Comparison of ENCODE assay signal across 8 mouse cellular contexts in genomic region chr11:58198663-58199062, GRCm38 (mm10). TPM values are rescaled to one million over a fixed set of nuclear protein-coding genes. Genes with fewer than 3 reads are reported as not detected.
DNase-seq lines count a peak whose midpoint lies in the region; ATAC-seq and TF ChIP-seq lines count a peak whose summit lies in the region.

No protein-coding gene starts in this region.

- no peak for ATAC-seq in heart, embryonic 11.5 days (replicated peaks; ENCODE audit: insufficient number of reproducible peaks, low FRiP score, low TSS enrichment)
- ATAC-seq in liver, embryonic 13.5 days (ENCODE audit: low read depth): no peak

- no peaks in the 10 kb centered on the region for H3K9me3 ChIP-seq in heart, embryonic 11.5 days (replicated peaks; ENCODE audit: control insufficient read depth, low read length)
- H3K9me3 ChIP-seq in liver, embryonic 13.5 days (replicated peaks): no peaks in the 10 kb centered on the region

- H3K4me1 ChIP-seq in heart, embryonic 11.5 days (ENCODE audit: control insufficient read depth, insufficient read depth, low read length): peaks cover 5% of the 10 kb centered on the region; the same call in 1 of the 2 replicates
- H3K4me1 ChIP-seq in thymus, adult 2 months (replicated peaks; ENCODE audit: control insufficient read depth, insufficient read depth, low read length): peaks cover 18% of the 10 kb centered on the region
- peaks cover 34% of the 10 kb centered on the region for H3K4me1 ChIP-seq in liver, embryonic 13.5 days (replicated peaks)
- peaks cover 8% of the 10 kb centered on the region for H3K4me1 ChIP-seq in cerebellum, adult 2 months (ENCODE audit: control insufficient read depth, insufficient read depth, low read length)

- TF ChIP-seq POLR2A in thymus, adult 2 months (IDR thresholded peaks at IDR 0.05; ENCODE audit: control insufficient read depth, extremely low read depth, insufficient read depth, low read length, poor library complexity): no peak
- TF ChIP-seq POLR2A in cerebellum, adult 2 months (IDR thresholded peaks at IDR 0.05; ENCODE audit: borderline replicate concordance, insufficient read depth, low read length): no peak

- no peaks in the 10 kb centered on the region for H3K27me3 ChIP-seq in heart, embryonic 11.5 days (ENCODE audit: control insufficient read depth, insufficient read depth, low read length)
- no peaks in the 10 kb centered on the region for H3K27me3 ChIP-seq in thymus, adult 2 months (ENCODE audit: control insufficient read depth, insufficient read depth, low read length)
- H3K27me3 ChIP-seq in liver, embryonic 13.5 days: 0 out of 2 replicates have a peak, but pooled peaks cover 3% of the 10 kb centered on the region
- H3K27me3 ChIP-seq in cerebellum, adult 2 months (ENCODE audit: control insufficient read depth, insufficient read depth, low read length): no peaks in the 10 kb centered on the region

- H3K4me2 ChIP-seq in heart, embryonic 11.5 days: peak overlapping the region; percentile 79
- H3K4me2 ChIP-seq in liver, embryonic 13.5 days: peak overlapping the region; percentile 79

- WGBS in heart, embryonic 11.5 days (ENCODE audit: insufficient replicate concordance): 93% methylated on average over 4 of the region's 4 CpGs
- WGBS in thymus, adult 2 months: 94% methylated on average over 4 of the region's 4 CpGs
- WGBS in liver, embryonic 13.5 days (ENCODE audit: insufficient replicate concordance): 85% methylated on average over 4 of the region's 4 CpGs
- 90% methylated on average over 4 of the region's 4 CpGs for WGBS in cerebellum, adult 2 months

- no peak for TF ChIP-seq CTCF in thymus, adult 2 months (IDR thresholded peaks at IDR 0.05; ENCODE audit: borderline replicate concordance, control insufficient read depth, extremely low read depth, insufficient read depth, low read length, poor library complexity)
- TF ChIP-seq CTCF in cerebellum, adult 2 months (IDR thresholded peaks at IDR 0.05; ENCODE audit: borderline replicate concordance, insufficient read depth, low read depth, low read length): no peak

- peak overlapping the region; percentile 61 for H3K4me3 ChIP-seq in heart, embryonic 11.5 days (ENCODE audit: low read depth, low read length)
- no peak overlapping the region for H3K4me3 ChIP-seq in thymus, adult 2 months (ENCODE audit: control insufficient read depth, insufficient read depth, low read length)
- H3K4me3 ChIP-seq in liver, embryonic 13.5 days (replicated peaks): peak overlapping the region; percentile 71
- no peak overlapping the region for H3K4me3 ChIP-seq in cerebellum, adult 2 months (replicated peaks; ENCODE audit: insufficient read depth, low read depth, low read length)

- no peaks in the 10 kb centered on the region for H3K36me3 ChIP-seq in heart, embryonic 11.5 days (ENCODE audit: control insufficient read depth, insufficient read depth, low read length)
- H3K36me3 ChIP-seq in thymus, adult 2 months (ENCODE audit: control insufficient read depth, insufficient read depth, low read length): peaks cover 2% of the 10 kb centered on the region
- H3K36me3 ChIP-seq in liver, embryonic 13.5 days: no peaks in the 10 kb centered on the region

- H3K27ac ChIP-seq in heart, embryonic 11.5 days (ENCODE audit: low read depth, low read length): no peak overlapping the region
- H3K27ac ChIP-seq in thymus, adult 2 months (ENCODE audit: control insufficient read depth, insufficient read depth, low read length): no peak overlapping the region
- H3K27ac ChIP-seq in liver, embryonic 13.5 days: no peak overlapping the region
- H3K27ac ChIP-seq in cerebellum, adult 2 months (ENCODE audit: insufficient read depth, low read length): no peak overlapping the region

- no peak overlapping the region for H3K9ac ChIP-seq in heart, embryonic 11.5 days (ENCODE audit: low read depth, low read length)
- H3K9ac ChIP-seq in liver, embryonic 13.5 days: peak overlapping the region; percentile 80

- no peak for DNase-seq in heart, postnatal 4 days
- peak; percentile 27 for DNase-seq in thymus, postnatal 4 days
- DNase-seq in thymus, adult 2 months: no peak
- DNase-seq in liver, embryonic 13.5 days: no peak
- no peak for DNase-seq in cerebellum, adult 2 months
- DNase-seq in spleen, postnatal 14 days (ENCODE audit: low spot score in 2 of 2): no peak
- no peak for DNase-seq in layer of hippocampus, postnatal 14 days (ENCODE audit: low spot score in 2 of 2)

RNA-seq across cellular contexts. Expression of gene Igtp, which starts 0.7 kb away (rescaled TPM):
- polyA plus RNA-seq in heart, embryonic 11.5 days (2014; fragmentation: Nextera tagmentation; extraction: Ambion mirVana): 4.1 and 5.3 TPM in 2 replicates
- 1 to 10 TPM; 4.8 to 4.9 TPM for total RNA-seq in heart, postnatal 4 days (2021)
- polyA plus RNA-seq in thymus, adult 2 months (2012; rRNA removed): 58.1 and 60.9 TPM in 2 replicates
- 6.4 and 7.7 TPM in 2 replicates for polyA plus RNA-seq in liver, embryonic 13.5 days (2015; fragmentation: Nextera tagmentation; extraction: Ambion mirVana)
- 3.3 and 4.9 TPM in 2 replicates for polyA plus RNA-seq in cerebellum, adult 2 months (2012; rRNA removed)
- total RNA-seq in layer of hippocampus, postnatal 14 days (2021): 1 to 10 TPM in 1 of 2 experiments, under 1 TPM in 1; 0.97 to 1.3 TPM

RNA-seq across cellular contexts. Expression of gene Irgm2, which starts 0.8 kb away (rescaled TPM):
- polyA plus RNA-seq in heart, embryonic 11.5 days (2014; fragmentation: Nextera tagmentation; extraction: Ambion mirVana): 1.4 and 1.6 TPM in 2 replicates
- total RNA-seq in heart, postnatal 4 days (2021): 1 to 10 TPM; 4.4 to 4.8 TPM
- 17.1 and 20.1 TPM in 2 replicates for polyA plus RNA-seq in thymus, adult 2 months (2012; rRNA removed)
- polyA plus RNA-seq in liver, embryonic 13.5 days (2015; fragmentation: Nextera tagmentation; extraction: Ambion mirVana): 2.6 and 3.8 TPM in 2 replicates
- polyA plus RNA-seq in cerebellum, adult 2 months (2012; rRNA removed): 3.2 and 3.4 TPM in 2 replicates
- 1 to 10 TPM; 1.7 to 1.9 TPM for total RNA-seq in layer of hippocampus, postnatal 14 days (2021)

RNA-seq across cellular contexts. Expression of gene Mrpl22, which starts 27.2 kb away (rescaled TPM):
- 106 and 109 TPM in 2 replicates for polyA plus RNA-seq in heart, embryonic 11.5 days (2014; fragmentation: Nextera tagmentation; extraction: Ambion mirVana)
- total RNA-seq in heart, postnatal 4 days (2021): 10 to 100 TPM; 50.1 to 54.3 TPM
- polyA plus RNA-seq in thymus, adult 2 months (2012; rRNA removed): 41.3 and 42.0 TPM in 2 replicates
- polyA plus RNA-seq in liver, embryonic 13.5 days (2015; fragmentation: Nextera tagmentation; extraction: Ambion mirVana): 134 and 138 TPM in 2 replicates
- polyA plus RNA-seq in cerebellum, adult 2 months (2012; rRNA removed): 62.0 and 66.5 TPM in 2 replicates
- total RNA-seq in layer of hippocampus, postnatal 14 days (2021): 10 to 100 TPM; 30.7 to 34.4 TPM

RNA-seq across cellular contexts. Expression of gene Gemin5, which starts 30.3 kb away (rescaled TPM):
- polyA plus RNA-seq in heart, embryonic 11.5 days (2014; fragmentation: Nextera tagmentation; extraction: Ambion mirVana): 15.3 TPM in 2 replicates
- total RNA-seq in heart, postnatal 4 days (2021): 10 to 100 TPM; 12.3 to 13.1 TPM
- 20.4 and 21.8 TPM in 2 replicates for polyA plus RNA-seq in thymus, adult 2 months (2012; rRNA removed)
- polyA plus RNA-seq in liver, embryonic 13.5 days (2015; fragmentation: Nextera tagmentation; extraction: Ambion mirVana): 15.5 and 16.0 TPM in 2 replicates
- 8.7 and 9.1 TPM in 2 replicates for polyA plus RNA-seq in cerebellum, adult 2 months (2012; rRNA removed)
- total RNA-seq in layer of hippocampus, postnatal 14 days (2021): 10 to 100 TPM; 17.7 to 20.3 TPM

Comparison
In these comparisons a context has a peak if more than half of its experiments do, and no peak if none do; other contexts are left out.
1. H3K4me3 ChIP-seq: peak in heart, embryonic 11.5 days (single experiment) and liver, embryonic 13.5 days (single experiment); none in thymus, adult 2 months (single experiment) and cerebellum, adult 2 months (single experiment).